In the genomic region with DNA sequence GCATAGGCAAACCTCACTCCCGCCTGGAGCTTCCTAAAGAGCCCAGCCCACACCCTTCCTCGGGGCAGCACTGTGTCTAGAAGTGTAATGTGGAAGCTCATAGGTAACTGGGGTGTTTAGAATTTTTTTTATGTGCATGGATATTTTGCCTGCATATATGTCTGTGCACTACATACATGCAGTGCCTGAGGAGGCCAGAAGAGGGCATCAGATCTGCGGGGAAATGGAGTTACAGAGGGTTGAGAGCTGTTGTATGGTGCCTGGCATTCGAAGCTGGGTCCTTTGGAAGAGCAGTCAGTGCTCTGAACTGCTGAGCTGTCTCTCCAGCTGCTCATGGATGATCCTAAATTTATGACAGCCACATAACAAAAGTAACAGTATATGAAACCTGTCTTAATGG, we compare ENCODE assay signal across 8 mouse cellular contexts. TPM values are rescaled to one million over a fixed set of nuclear protein-coding genes. Genes with fewer than 3 reads are reported as not detected.
A peak's percentile ranks its signal among the peaks of the same experiment; 100 is the strongest.
DNase-seq lines count a peak whose midpoint lies in the region.
"Had no signal": no experiment of that assay in that cellular context is flagged by ENCODE, and none has a peak within 500 bp of the region (broad histone marks: within the 10 kb centered on the region; RNA-seq: fewer than 3 reads in every experiment).

No protein-coding gene starts in this region.

- DNase-seq in kidney, adult 9 months, result peak; percentile 41
- no peak for DNase-seq in kidney, adult 11 months
- DNase-seq in CD4-positive helper T cell, adult 2 months (ENCODE audit: low read depth, low spot score), result peak; percentile 51
- DNase-seq in NIH3T3 (ENCODE audit: low read depth), result peak; percentile 73
- DNase-seq in cerebellum, postnatal 36 days, result peak; percentile 62 to 63
- peak; percentile 54 for DNase-seq in limb, embryonic 10.5 days (ENCODE audit: low spot score)
- peak; percentile 16 for DNase-seq in retina, postnatal 7 days (ENCODE audit: low read depth, low spot score)

- no peaks in the 10 kb centered on the region for H3K27me3 ChIP-seq in limb, embryonic 10.5 days (ENCODE audit: low read depth, poor library complexity, severe bottlenecking)

- no peaks in the 10 kb centered on the region for H3K9me3 ChIP-seq in limb, embryonic 10.5 days (replicated peaks)

- 72% methylated on average over 4 of the region's 4 CpGs for WGBS in limb, embryonic 10.5 days

- H3K4me3 ChIP-seq in limb, embryonic 10.5 days, result no peak overlapping the region

- H3K27ac ChIP-seq in limb, embryonic 10.5 days, result no peak overlapping the region
- H3K27ac ChIP-seq: macrophage had no signal

- H3K36me3 ChIP-seq in limb, embryonic 10.5 days, result peaks cover 16% of the 10 kb centered on the region

- no peaks in the 10 kb centered on the region for H3K4me1 ChIP-seq in limb, embryonic 10.5 days

RNA-seq across cellular contexts. Expression of gene Sccpdh, which starts 44.4 kb away (rescaled TPM):
- polyA plus RNA-seq in limb, embryonic 10.5 days (2016; fragmentation: Nextera tagmentation; extraction: Ambion mirVana), result 67.4 and 75.2 TPM in 2 replicates
